Mouse (Mus musculus): Measurements from ENCODE around the gene Supt3.

GRCm38 (mm10) chr17:44893592-44893991 is 116.6 kb downstream of the Supt3 start:
- TF ChIP-seq CTCF (conservative IDR thresholded peaks at IDR 0.05; ENCODE audit: insufficient read depth, insufficient read length, low read depth, low read length) (no peak), POLR2A (IDR thresholded peaks at IDR 0.05; ENCODE audit: low read depth, low read length) (no peak)

All from kidney, adult 2 months (tissue).